19 mouse cellular contexts compared by ENCODE assay signal in the genomic region with DNA sequence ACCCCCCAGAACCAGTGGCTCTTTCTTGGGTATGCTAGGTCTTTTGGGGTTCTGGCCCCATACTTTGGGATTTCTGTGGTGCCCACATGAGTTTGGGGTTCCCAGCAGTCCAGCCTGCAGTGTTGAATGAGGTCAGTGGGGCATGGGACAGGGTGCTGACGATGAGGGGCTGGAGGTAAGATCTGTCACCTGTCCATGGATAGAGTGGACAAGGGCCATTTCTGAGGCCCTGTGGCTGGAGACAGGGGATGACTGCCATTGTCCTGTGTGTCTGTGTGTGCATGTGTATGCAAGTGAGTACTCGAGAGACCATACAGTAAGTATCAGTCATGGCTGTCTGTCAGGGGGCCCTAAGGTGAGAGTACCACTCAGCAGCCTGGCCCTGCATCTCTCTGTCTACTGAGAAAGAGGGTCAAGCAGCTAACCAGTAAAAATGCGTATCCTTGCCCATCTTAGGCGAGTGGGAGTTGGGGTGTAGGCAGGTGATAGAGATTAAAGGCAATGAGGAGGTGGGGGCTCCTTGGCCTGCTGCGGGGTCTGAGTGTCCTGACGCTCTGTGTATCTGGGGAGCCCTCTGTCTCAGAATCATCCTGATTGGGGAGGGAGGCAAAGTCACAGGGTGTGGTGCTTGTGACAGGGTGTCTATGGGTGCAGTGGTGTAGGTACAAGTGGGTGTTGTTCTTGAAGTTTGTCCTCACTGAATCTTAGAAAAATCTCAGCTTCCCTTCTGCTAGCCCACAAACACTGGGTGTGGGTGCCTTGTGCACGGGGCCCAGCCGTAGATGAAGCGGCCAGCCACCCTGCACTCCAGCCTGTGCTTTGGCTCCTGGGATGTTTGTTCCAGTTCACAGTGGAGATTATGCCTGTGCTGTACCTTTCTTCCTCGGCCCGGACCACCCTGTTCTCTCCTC. TPM values are rescaled to one million over a fixed set of nuclear protein-coding genes. Genes with fewer than 3 reads are reported as not detected.
DNase-seq lines count a peak whose midpoint lies in the region; ATAC-seq and TF ChIP-seq lines count a peak whose summit lies in the region.
"Had no signal": no experiment of that assay in that cellular context is flagged by ENCODE, and none has a peak within 500 bp of the region (broad histone marks: within the 10 kb centered on the region; RNA-seq: fewer than 3 reads in every experiment).

No protein-coding gene starts in this region.

- intact Hi-C loops in gastrocnemius, adult 2 months (cut with DNase I): loop anchor here (5.0 kb wide), 1 partner anchor 32 kb away; a partner anchor contains a TSS
- intact Hi-C loops in left cerebral cortex, postnatal 25 days (cut with DNase I): no loop called here

- H3K4me3 ChIP-seq in gastrocnemius, adult 2 months: peak overlapping the region; percentile 64
- no peak overlapping the region for H3K4me3 ChIP-seq in liver, adult 2 months (ENCODE audit: insufficient read depth, low read depth, low read length)
- no peak overlapping the region for H3K4me3 ChIP-seq in liver, embryonic 11.5 days (ENCODE audit: low read depth, low read length)
- peak overlapping the region; percentile 13 for H3K4me3 ChIP-seq in macrophage (ENCODE audit: inconsistent target)
- H3K4me3 ChIP-seq: hindbrain, embryonic 10.5 days; kidney, embryonic 15.5 days; neural tube, embryonic 15.5 days had no signal

- no peaks in the 10 kb centered on the region for H3K36me3 ChIP-seq in liver, adult 2 months (ENCODE audit: control insufficient read depth, insufficient read depth, low read length)
- no peaks in the 10 kb centered on the region for H3K36me3 ChIP-seq in liver, embryonic 11.5 days (ENCODE audit: control insufficient read depth, insufficient read depth, low read length)
- no peaks in the 10 kb centered on the region for H3K36me3 ChIP-seq in macrophage (ENCODE audit: inconsistent target)
- H3K36me3 ChIP-seq: hindbrain, embryonic 10.5 days; kidney, embryonic 15.5 days; neural tube, embryonic 15.5 days had no signal

- no peak for TF ChIP-seq CTCF in gastrocnemius, adult 2 months (IDR thresholded peaks at IDR 0.05)
- no peak for TF ChIP-seq CTCF in liver, adult 2 months (IDR thresholded peaks at IDR 0.05; ENCODE audit: low read depth, low read length)

- no peak for ATAC-seq in liver, embryonic 11.5 days (replicated peaks; ENCODE audit: low FRiP score)

- 91% methylated on average over 11 of the region's 11 CpGs for WGBS in liver, adult 2 months
- 80% methylated on average over 11 of the region's 11 CpGs for WGBS in liver, embryonic 11.5 days
- 70% methylated on average over 11 of the region's 11 CpGs for WGBS in macrophage (ENCODE audit: missing documents)

- DNase-seq in gastrocnemius, adult 2 months: no peak
- DNase-seq in gastrocnemius, postnatal 4 days (ENCODE audit: low spot score in 2 of 2): no peak
- DNase-seq in liver, adult 2 months (ENCODE audit: extremely low read depth, low read depth, low spot score): no peak
- DNase-seq in liver, embryonic 11.5 days (ENCODE audit: low spot score): no peak
- DNase-seq in B cell, adult 2 months: peak; percentile 37
- DNase-seq in left cerebral cortex, postnatal 25 days (ENCODE audit: low spot score in 2 of 2): no peak
- DNase-seq in urinary bladder, postnatal 4 days (ENCODE audit: low spot score in 2 of 2): no peak
- DNase-seq: cerebellum, adult 11 months; cerebellum, postnatal 36 days had no signal

- H3K27ac ChIP-seq in gastrocnemius, adult 2 months: peak overlapping the region; percentile 90
- peak overlapping the region; percentile 45 for H3K27ac ChIP-seq in liver, adult 2 months (replicated peaks; ENCODE audit: insufficient read depth, low read depth, low read length)
- no peak overlapping the region for H3K27ac ChIP-seq in liver, embryonic 11.5 days (ENCODE audit: low read depth, low read length)
- H3K27ac ChIP-seq in macrophage: peak overlapping the region; percentile 92
- H3K27ac ChIP-seq: hindbrain, embryonic 10.5 days; kidney, embryonic 15.5 days; neural tube, embryonic 15.5 days had no signal

- H3K9ac ChIP-seq in liver, adult 2 months (ENCODE audit: low read depth, low read length): no peak overlapping the region
- no peak overlapping the region for H3K9ac ChIP-seq in liver, embryonic 11.5 days (ENCODE audit: low read depth, low read length)
- H3K9ac ChIP-seq: kidney, embryonic 15.5 days; neural tube, embryonic 15.5 days had no signal

- peaks cover 39% of the 10 kb centered on the region for H3K79me2 ChIP-seq in liver, adult 2 months (ENCODE audit: control insufficient read depth, insufficient read depth, low read length)
- H3K79me2 ChIP-seq in macrophage (ENCODE audit: inconsistent target): peaks cover 77% of the 10 kb centered on the region

- H3K4me2 ChIP-seq in liver, embryonic 11.5 days: no peak overlapping the region
- H3K4me2 ChIP-seq: kidney, embryonic 15.5 days; neural tube, embryonic 15.5 days had no signal

- H3K27me3 ChIP-seq in liver, adult 2 months (ENCODE audit: control insufficient read depth, insufficient read depth, low read length): no peaks in the 10 kb centered on the region
- 0 out of 2 replicates have a peak, but pooled peaks cover 3% of the 10 kb centered on the region for H3K27me3 ChIP-seq in liver, embryonic 11.5 days (replicated peaks; ENCODE audit: control insufficient read depth, insufficient read depth, low read length)
- H3K27me3 ChIP-seq: kidney, embryonic 15.5 days; neural tube, embryonic 15.5 days had no signal

- no peaks in the 10 kb centered on the region for H3K4me1 ChIP-seq in liver, adult 2 months (ENCODE audit: control insufficient read depth, insufficient read depth, low read length)
- H3K4me1 ChIP-seq in liver, embryonic 11.5 days (replicated peaks; ENCODE audit: control insufficient read depth, insufficient read depth, low read length): peaks cover 22% of the 10 kb centered on the region
- H3K4me1 ChIP-seq: neural tube, embryonic 15.5 days had no signal

- no peak for TF ChIP-seq POLR2A in liver, adult 2 months (IDR thresholded peaks at IDR 0.05; ENCODE audit: extremely low read depth, insufficient read depth, low read length)

- no peaks in the 10 kb centered on the region for H3K9me3 ChIP-seq in liver, embryonic 11.5 days (ENCODE audit: control insufficient read depth, low read length)

RNA-seq across cellular contexts. Expression of a gene that starts 32.8 kb away (rescaled TPM):
- total RNA-seq in gastrocnemius, adult 2 months (2021): 10 to 100 TPM; 85.3 to 93.9 TPM
- total RNA-seq in gastrocnemius, postnatal 4 days (2021): 10 to 100 TPM; 62.2 to 72.7 TPM
- 5.7 and 8.1 TPM in 2 replicates for total RNA-seq in liver, adult 2 months (2014; rRNA removed)
- polyA plus RNA-seq in liver, adult 2 months (2012; rRNA removed): 15.7 and 16.6 TPM in 2 replicates
- polyA plus RNA-seq in liver, embryonic 11.5 days (2014; fragmentation: Nextera tagmentation; extraction: Ambion mirVana): 9.6 and 9.8 TPM in 2 replicates
- 100 to 1,000 TPM in 6 of 26 experiments, 10 to 100 TPM in 16, 1 to 10 TPM in 4; 5.7 to 136 (median 54.5) TPM for total RNA-seq in macrophage (2018; cell fraction: chromatin; rRNA removed)
- total RNA-seq in macrophage (2018; cell fraction: cytosol; rRNA removed): 10 to 100 TPM in 24 of 26 experiments, 1 to 10 TPM in 2; 6.8 to 49.1 (median 37.2) TPM
- 10 to 100 TPM; 11.7 to 97.4 (median 40.8) TPM for total RNA-seq in macrophage (2018; cell fraction: nucleus; rRNA removed)
- polyA plus RNA-seq in macrophage (2018): 15.5 to 41.8 TPM (median 22.8 TPM) in 3 replicates
- total RNA-seq in left cerebral cortex, postnatal 25 days (2021): 10 to 100 TPM in 1 of 2 experiments, 1 to 10 TPM in 1; 8.2 to 11.5 TPM

RNA-seq across cellular contexts. Expression of a gene that starts 43.0 kb away (rescaled TPM):
- total RNA-seq in gastrocnemius, adult 2 months (2021): not detected
- not detected for total RNA-seq in gastrocnemius, postnatal 4 days (2021)
- total RNA-seq in liver, adult 2 months (2014; rRNA removed): 0.20 TPM in 1 of 2 replicates, not detected in the other
- polyA plus RNA-seq in liver, adult 2 months (2012; rRNA removed): 0.26 and 0.37 TPM in 2 replicates
- not detected in 2 replicates for polyA plus RNA-seq in liver, embryonic 11.5 days (2014; fragmentation: Nextera tagmentation; extraction: Ambion mirVana)
- not detected for total RNA-seq in macrophage (2018; cell fraction: chromatin; rRNA removed)
- total RNA-seq in macrophage (2018; cell fraction: cytosol; rRNA removed): not detected
- total RNA-seq in macrophage (2018; cell fraction: nucleus; rRNA removed): not detected
- polyA plus RNA-seq in macrophage (2018): not detected in 3 replicates
- not detected for total RNA-seq in left cerebral cortex, postnatal 25 days (2021)
- total RNA-seq: adrenal gland, postnatal 4 days; layer of hippocampus, adult 18-20 months; left cerebral cortex, postnatal 10 days; megakaryocyte progenitor cell, adult 5-6 weeks had no signal
- polyA plus RNA-seq: hindbrain, embryonic 10.5 days; liver, embryonic 16.5 days; neural tube, embryonic 15.5 days; urinary bladder, adult 2 months had no signal

Comparison
In these comparisons a context has a peak if more than half of its experiments do, and no peak if none do; other contexts are left out.
1. DNase-seq: peak in B cell, adult 2 months (2 of 2); none in gastrocnemius, adult 2 months (single experiment), gastrocnemius, postnatal 4 days (0 of 2), liver, adult 2 months (single experiment), liver, embryonic 11.5 days (single experiment), left cerebral cortex, postnatal 25 days (0 of 2) and urinary bladder, postnatal 4 days (0 of 2).
2. H3K4me3 ChIP-seq: peak in gastrocnemius, adult 2 months (single experiment) and macrophage (single experiment); none in liver, adult 2 months (single experiment) and liver, embryonic 11.5 days (single experiment).